Mouse (Mus musculus) MEL (cell line): ENCODE data around the gene Tspan33. TPM values are rescaled to one million over a fixed set of nuclear protein-coding genes. Genes with fewer than 3 reads are reported as not detected.

Source experiments
- DNase-seq: peaks from one replicate; pipeline ENCODE4 v3.0.0; 2011; ENCODE audit warnings: low read depth, low spot score
- H3K27ac ChIP-seq: 2 replicates; pipeline ENCODE4 v1.5.1; 2012; ENCODE audit warnings: low read depth, mild to moderate bottlenecking, control low read depth, low read length, moderate library complexity; ENCODE audit not compliant: control insufficient read depth
- H3K27me3 ChIP-seq, 2 experiments: fragments of 150-350 bp in 1 of 2; sonication (generic) in 1 of 2; 2 replicates each; pipeline ENCODE4 v1.6.1; 2012; ENCODE audit warnings: low read length in 2 of 2, mild to moderate bottlenecking in 2 of 2, improper control_type of control experiment in 1 of 2, moderate library complexity in 1 of 2; ENCODE audit not compliant: insufficient read depth in 2 of 2, control insufficient read depth in 1 of 2
- H3K36me3 ChIP-seq, 2 experiments: 2 replicates each; pipeline ENCODE4 v1.6.1; 2012 to 2014; ENCODE audit warnings: low read length in 2 of 2, improper control_type of control experiment in 1 of 2, inconsistent platforms in 1 of 2, mild to moderate bottlenecking in 1 of 2; ENCODE audit not compliant: insufficient read depth in 2 of 2, control insufficient read depth in 1 of 2
- H3K4me1 ChIP-seq, 2 experiments: fragments of 150-350 bp in 1 of 2; sonication (generic) in 1 of 2; 2 replicates each; pipeline ENCODE4 v1.6.1; 2012; ENCODE audit warnings: low read length in 2 of 2, improper control_type of control experiment in 1 of 2, mild to moderate bottlenecking in 1 of 2; ENCODE audit not compliant: insufficient read depth in 2 of 2, control insufficient read depth in 1 of 2
- H3K4me3 ChIP-seq, 2 experiments: fragments of 150-350 bp in 1 of 2; sonication (generic) in 1 of 2; 2 replicates each; pipeline ENCODE4 v1.5.1; 2012; ENCODE audit warnings: low read depth in 2 of 2, low read length in 2 of 2, mild to moderate bottlenecking in 2 of 2, moderate library complexity in 2 of 2, control low read depth in 1 of 2, improper control_type of control experiment in 1 of 2; ENCODE audit not compliant: control insufficient read depth in 1 of 2, insufficient read depth in 1 of 2
- H3K79me2 ChIP-seq: 2 replicates; pipeline ENCODE4 v1.6.1; 2012; ENCODE audit warnings: mild to moderate bottlenecking, low read length, moderate library complexity; ENCODE audit not compliant: control insufficient read depth, poor library complexity, insufficient read depth
- H3K9ac ChIP-seq: 2 replicates; pipeline ENCODE4 v1.6.1; 2012; ENCODE audit warnings: low read depth, mild to moderate bottlenecking, control low read depth, low read length, moderate library complexity; ENCODE audit not compliant: control insufficient read depth, poor library complexity, severe bottlenecking
- H3K9me3 ChIP-seq: fragments of 150-350 bp; sonication (generic); replicated peaks from 2 replicates; pipeline ENCODE4 v1.6.1; 2012; ENCODE audit warnings: mild to moderate bottlenecking, low read length, improper control_type of control experiment, moderate library complexity; ENCODE audit not compliant: insufficient read depth
- CHD1 ChIP-seq: IDR thresholded peaks from 2 replicates; pipeline ENCODE4 v1.6.1; 2012; ENCODE audit warnings: low read depth, mild to moderate bottlenecking, inconsistent platforms, low read length, improper control_type of control experiment
- CHD2 ChIP-seq: IDR thresholded peaks from 2 replicates; pipeline ENCODE4 v1.6.1; 2011; ENCODE audit warnings: low read length, improper control_type of control experiment
- E2F4 ChIP-seq: IDR thresholded peaks from 2 replicates; pipeline ENCODE4 v1.6.1; 2011; ENCODE audit warnings: low read depth, low read length, improper control_type of control experiment, borderline replicate concordance
- EP300 ChIP-seq, 2 experiments: IDR thresholded peaks; 2 replicates each; pipeline ENCODE4 v1.6.1; 2011; ENCODE audit warnings: improper control_type of control experiment in 2 of 2, low read length in 2 of 2, low read depth in 1 of 2, mild to moderate bottlenecking in 1 of 2
- ETS1 ChIP-seq: IDR thresholded peaks from 2 replicates; pipeline ENCODE4 v1.6.1; 2012; ENCODE audit warnings: low read depth, mild to moderate bottlenecking, inconsistent platforms, low read length, improper control_type of control experiment, moderate library complexity
- GABPA ChIP-seq: IDR thresholded peaks from 2 replicates; pipeline ENCODE4 v1.6.1; 2012; ENCODE audit warnings: low read depth, mild to moderate bottlenecking, inconsistent platforms, low read length, improper control_type of control experiment, moderate library complexity
- HCFC1 ChIP-seq: IDR thresholded peaks from 2 replicates; pipeline ENCODE4 v1.6.1; 2012; ENCODE audit warnings: low read depth, mild to moderate bottlenecking, inconsistent platforms, low read length, improper control_type of control experiment, moderate library complexity
- JUND ChIP-seq: IDR thresholded peaks from 2 replicates; pipeline ENCODE4 v1.6.1; 2011; ENCODE audit warnings: low read depth, mild to moderate bottlenecking, improper control_type of control experiment, low read length
- MAFK ChIP-seq: IDR thresholded peaks from 2 replicates; pipeline ENCODE4 v1.6.1; 2011; ENCODE audit warnings: low read depth, mild to moderate bottlenecking, low read length, improper control_type of control experiment, borderline replicate concordance
- MAZ ChIP-seq: IDR thresholded peaks from 2 replicates; pipeline ENCODE4 v1.6.1; 2012; ENCODE audit warnings: low read depth, mild to moderate bottlenecking, inconsistent platforms, low read length, improper control_type of control experiment
- MXI1 ChIP-seq: IDR thresholded peaks from 2 replicates; pipeline ENCODE4 v1.6.1; 2011; ENCODE audit warnings: mild to moderate bottlenecking, low read depth, low read length, improper control_type of control experiment
- MYB ChIP-seq: IDR thresholded peaks from 2 replicates; pipeline ENCODE4 v1.6.1; 2011; ENCODE audit warnings: mild to moderate bottlenecking, low read depth, low read length, improper control_type of control experiment
- NELFE ChIP-seq: IDR thresholded peaks from 2 replicates; pipeline ENCODE4 v1.6.1; 2011; ENCODE audit warnings: low read depth, low read length, improper control_type of control experiment
- NRF1 ChIP-seq: IDR thresholded peaks from 2 replicates; pipeline ENCODE4 v1.6.1; 2014; ENCODE audit warnings: low read depth, mild to moderate bottlenecking, inconsistent platforms, low read length, improper control_type of control experiment, moderate library complexity; ENCODE audit not compliant: poor library complexity, insufficient read depth, severe bottlenecking
- POLR2A ChIP-seq, 2 experiments: IDR thresholded peaks; 2 replicates each; pipeline ENCODE4 v1.6.1; 2011 to 2012; ENCODE audit warnings: low read length in 2 of 2, mild to moderate bottlenecking in 2 of 2, control low read depth in 1 of 2, improper control_type of control experiment in 1 of 2, low read depth in 1 of 2, moderate library complexity in 1 of 2; ENCODE audit not compliant: control insufficient read depth in 1 of 2, insufficient read depth in 1 of 2, poor library complexity in 1 of 2
- POLR2AphosphoS2 ChIP-seq: IDR thresholded peaks from 2 replicates; pipeline ENCODE4 v1.6.1; 2011; ENCODE audit warnings: low read length, improper control_type of control experiment
- POLR2AphosphoS5 ChIP-seq: IDR thresholded peaks from 2 replicates; pipeline ENCODE4 v1.6.1; 2012; ENCODE audit warnings: low read depth, borderline replicate concordance, mild to moderate bottlenecking, inconsistent platforms, low read length, moderate library complexity, mixed read lengths
- RAD21 ChIP-seq: IDR thresholded peaks from 2 replicates; pipeline ENCODE4 v1.6.1; 2011; ENCODE audit warnings: mild to moderate bottlenecking, low read depth, low read length, improper control_type of control experiment
- RCOR1 ChIP-seq: IDR thresholded peaks from 2 replicates; pipeline ENCODE4 v1.6.1; 2012; ENCODE audit warnings: low read depth, mild to moderate bottlenecking, inconsistent platforms, low read length, improper control_type of control experiment
- SIN3A ChIP-seq: IDR thresholded peaks from 2 replicates; pipeline ENCODE4 v1.6.1; 2012; ENCODE audit warnings: low read length, improper control_type of control experiment, inconsistent platforms
- TAL1 ChIP-seq: IDR thresholded peaks from 2 replicates; pipeline ENCODE4 v1.6.1; 2012; ENCODE audit warnings: mild to moderate bottlenecking, inconsistent platforms, low read length, moderate library complexity, mixed read lengths
- TBP ChIP-seq: IDR thresholded peaks from 2 replicates; pipeline ENCODE4 v1.8.0; 2011; ENCODE audit warnings: low read depth, low read length, improper control_type of control experiment
- TCF12 ChIP-seq: IDR thresholded peaks from 2 replicates; pipeline ENCODE4 v1.6.1; 2014; ENCODE audit warnings: low read depth, mild to moderate bottlenecking, inconsistent platforms, low read length, improper control_type of control experiment, moderate library complexity
- UBTF ChIP-seq: IDR thresholded peaks from 2 replicates; pipeline ENCODE4 v1.6.1; 2012; ENCODE audit warnings: low read depth, mild to moderate bottlenecking, inconsistent platforms, low read length, improper control_type of control experiment, moderate library complexity, borderline replicate concordance; ENCODE audit not compliant: insufficient read depth
- USF2 ChIP-seq, 2 experiments: IDR thresholded peaks; 2 replicates each; pipeline ENCODE4 v1.6.1; 2011 to 2012; ENCODE audit warnings: improper control_type of control experiment in 2 of 2, low read length in 2 of 2, borderline replicate concordance in 1 of 2, inconsistent platforms in 1 of 2, low read depth in 1 of 2, mild to moderate bottlenecking in 1 of 2; ENCODE audit not compliant: insufficient read depth in 1 of 2
- ZC3H11A ChIP-seq: IDR thresholded peaks from 2 replicates; pipeline ENCODE4 v1.6.1; 2012; ENCODE audit warnings: low read depth, mild to moderate bottlenecking, inconsistent platforms, low read length, improper control_type of control experiment
- ZKSCAN1 ChIP-seq: IDR thresholded peaks from 2 replicates; pipeline ENCODE4 v1.6.1; 2012; ENCODE audit warnings: low read depth, mild to moderate bottlenecking, inconsistent platforms, low read length, improper control_type of control experiment, moderate library complexity
- ZMIZ1 ChIP-seq: IDR thresholded peaks from 2 replicates; pipeline ENCODE4 v1.6.1; 2012; ENCODE audit warnings: low read depth, mild to moderate bottlenecking, inconsistent platforms, low read length, improper control_type of control experiment, moderate library complexity
- ZNF384 ChIP-seq: IDR thresholded peaks from 2 replicates; pipeline ENCODE4 v1.6.1; 2012; ENCODE audit warnings: low read depth, mild to moderate bottlenecking, inconsistent platforms, low read length, improper control_type of control experiment
- polyA plus RNA-seq, 2 experiments: library from polyadenylated mRNA; stranded (reverse) in 1 of 2; unstranded in 1 of 2; fragments of >175 nt in 1 of 2; fragments of >200 nt in 1 of 2; gene quantifications; 2 replicates each; pipeline versions ENCODE4 v1.2.1 to v1.2.4; 2012; ENCODE audit warnings: low replicate concordance in 2 of 2, low read depth in 1 of 2; ENCODE audit not compliant: insufficient read length in 2 of 2, insufficient read depth in 1 of 2, missing spikeins in 1 of 2
- total RNA-seq: library from RNA; depleted of rRNA; stranded (reverse); fragments of 300-350 nt; gene quantifications from 2 replicates; pipeline ENCODE4 v1.2.3, GENCODE M21; 2012

The Tspan33 gene
- total and polyA plus RNA-seq, 3 experiments: 41.7 to 64.5 TPM; not detected in 1

DNA sequence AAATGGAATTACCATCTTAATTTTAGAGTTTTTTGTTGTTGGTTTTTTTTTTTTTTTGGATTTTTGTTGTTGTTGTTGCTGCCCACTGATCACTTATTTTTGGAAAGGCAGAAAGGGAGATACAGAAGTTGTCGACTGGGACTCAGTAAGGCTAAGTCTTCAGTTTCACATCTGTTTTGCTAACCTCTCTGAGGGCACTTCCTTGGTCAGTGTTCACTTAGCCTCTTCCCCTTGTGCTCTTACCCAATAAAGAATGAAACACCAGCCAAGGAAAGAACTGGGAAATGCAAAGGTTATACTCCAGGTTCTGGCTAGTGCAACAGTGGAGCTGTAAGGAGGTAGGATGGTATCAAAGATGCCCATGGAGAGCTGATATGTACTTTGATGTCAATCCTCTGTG, 35.5 kb downstream of the Tspan33 start:
- H3K27me3 ChIP-seq: no peaks in the 10 kb centered on the region
- TF ChIP-seq HCFC1 (no peak), USF2 (IDR thresholded peaks at IDR 0.05; ENCODE audit: borderline replicate concordance in 1 of 2, insufficient read depth in 1 of 2, low read depth in 1 of 2, low read length in 2 of 2) (no peak), NRF1 (no peak), POLR2A (IDR thresholded peaks at IDR 0.05; ENCODE audit: control insufficient read depth in 1 of 2, insufficient read depth in 1 of 2, low read depth in 1 of 2, low read length in 2 of 2, poor library complexity in 1 of 2) (no peak), ETS1 (no peak), MXI1 (no peak), RCOR1 (no peak), ZMIZ1 (no peak), TAL1 (no peak), MAFK (no peak), TCF12 (no peak), ZKSCAN1 (no peak), GABPA (no peak), ZNF384 (no peak), TBP (no peak), POLR2AphosphoS5 (no peak), CHD2 (no peak), JUND (no peak), SIN3A (no peak), NELFE (no peak)
- TF ChIP-seq, all 39 proteins: peak for 0
- no peak for DNase-seq
- peaks cover 0 to 11% of the 10 kb centered on the region in 2 experiments; a peak in 2 of 4 replicates for H3K4me1 ChIP-seq
- H3K79me2 ChIP-seq: no peaks in the 10 kb centered on the region
- no peak overlapping the region for H3K27ac ChIP-seq
- H3K36me3 ChIP-seq: peaks cover 0 to 9% of the 10 kb centered on the region in 2 experiments; a peak in 1 of 4 replicates
- no peak overlapping the region for H3K9ac ChIP-seq
- H3K9me3 ChIP-seq: no peaks in the 10 kb centered on the region
- H3K4me3 ChIP-seq: no peak overlapping the region

DNA sequence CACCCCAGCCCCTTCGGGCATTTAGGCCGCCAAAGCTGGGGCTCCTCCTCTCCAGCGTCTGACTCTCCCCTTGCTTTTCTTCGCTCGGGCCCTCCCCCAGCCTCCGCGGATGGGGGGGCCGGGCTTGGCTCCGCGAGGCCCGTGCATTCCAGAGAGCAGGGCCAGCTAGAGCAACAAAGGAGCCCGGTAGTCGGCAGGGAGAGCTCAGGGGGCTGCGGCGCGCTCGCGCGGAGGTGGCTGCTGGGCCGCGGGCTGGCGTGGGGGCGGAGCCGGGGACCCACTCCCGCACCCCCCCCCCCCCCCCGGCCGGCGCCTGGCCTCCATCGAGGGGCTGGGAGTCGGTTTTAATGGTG, 41.3 kb downstream of the Tspan33 start, which contains the start of gene Smo:
Smo (plus strand) TSS at position 168 of the 353 bp plus-strand sequence.
- peak; percentile 80 for DNase-seq
- Histone ChIP-seq H3K36me3 (peaks cover 0 to 15% of the 10 kb centered on the region in 2 experiments; a peak in 2 of 4 replicates), H3K4me3 (peak within 1 kb of the TSS; percentile 68 to 89), H3K4me1 (peaks cover 2 to 22% of the 10 kb centered on the region in 2 experiments), H3K9ac (peak within 1 kb of the TSS; percentile 97), H3K9me3 (no peaks in the 10 kb centered on the region), H3K27me3 (no peaks in the 10 kb centered on the region), H3K27ac (peak within 1 kb of the TSS; percentile 10), H3K79me2 (peaks cover 23% of the 10 kb centered on the region)
- 0 out of 2 replicates have a peak, but pooled peaks have one; percentile 18 for TF ChIP-seq POLR2AphosphoS2
- TF ChIP-seq NRF1: no peak
- TF ChIP-seq E2F4: no peak
- no peak for TF ChIP-seq RAD21
- peak; percentile 36; the same call in 1 of the 2 replicates for TF ChIP-seq HCFC1
- no peak for TF ChIP-seq RCOR1
- TF ChIP-seq POLR2AphosphoS5: no peak
- TF ChIP-seq NELFE: peak; percentile 53
- 0 out of 2 replicates have a peak, but pooled peaks have one; percentile 0 for TF ChIP-seq ETS1
- peak; percentile 40; the same call in 1 of the 2 replicates for TF ChIP-seq MXI1
- no peak for TF ChIP-seq MAFK
- peak; percentile 47 to 66; a peak in 3 of 4 replicates for TF ChIP-seq POLR2A (IDR thresholded peaks at IDR 0.05; ENCODE audit: control insufficient read depth in 1 of 2, insufficient read depth in 1 of 2, low read depth in 1 of 2, low read length in 2 of 2, poor library complexity in 1 of 2)
- peak; percentile 73; the same call in 1 of the 2 replicates for TF ChIP-seq MAZ
- TF ChIP-seq EP300 (IDR thresholded peaks at IDR 0.05; ENCODE audit: low read depth in 1 of 2, low read length in 2 of 2): no peak
- TF ChIP-seq ZNF384: no peak
- no peak for TF ChIP-seq JUND
- TF ChIP-seq TBP: no peak
- TF ChIP-seq UBTF: 0 out of 2 replicates have a peak, but pooled peaks have one; percentile 66
- no peak for TF ChIP-seq ZKSCAN1
- no peak for TF ChIP-seq CHD1
- no peak for TF ChIP-seq ZC3H11A
- no peak for TF ChIP-seq MYB
